ENCODE assay signal across 24 mouse cellular contexts in genomic region chr1:78357415-78357814, GRCm38 (mm10).
"Had no signal": no experiment of that assay in that cellular context is flagged by ENCODE, and none has a peak within 500 bp of the region (broad histone marks: within the 10 kb centered on the region; RNA-seq: fewer than 3 reads in every experiment).

No protein-coding gene starts in this region.

- H3K27ac ChIP-seq: layer of hippocampus, adult 2 months; limb, embryonic 10.5 days; limb, embryonic 13.5 days; liver, embryonic 12.5 days; liver, embryonic 15.5 days; lung, embryonic 15.5 days; midbrain, embryonic 10.5 days; midbrain, embryonic 13.5 days; neural tube, embryonic 13.5 days had no signal

- H3K27me3 ChIP-seq: limb, embryonic 13.5 days; liver, embryonic 12.5 days; liver, embryonic 15.5 days; lung, embryonic 15.5 days; neural tube, embryonic 13.5 days had no signal

- ATAC-seq: liver, embryonic 12.5 days; midbrain, embryonic 13.5 days; midbrain, embryonic 16.5 days had no signal

- DNase-seq: kidney, adult 18-20 months; kidney, postnatal 10 days; layer of hippocampus, adult 9-11 months; liver; lung, adult 18-20 months; lung, postnatal 10 days; lung, postnatal 36 days; right cerebral cortex, postnatal 25 days; spleen, adult 18-20 months; thymus, adult 2 months; thymus, postnatal 14 days; thymus, postnatal 4 days had no signal

- H3K4me1 ChIP-seq: limb, embryonic 10.5 days; limb, embryonic 13.5 days; liver, embryonic 12.5 days; liver, embryonic 15.5 days; megakaryocyte, embryonic 14.5 days; midbrain, embryonic 10.5 days; midbrain, embryonic 13.5 days had no signal

- H3K4me2 ChIP-seq: limb, embryonic 13.5 days; liver, embryonic 12.5 days; liver, embryonic 15.5 days; lung, embryonic 15.5 days; midbrain, embryonic 13.5 days; neural tube, embryonic 13.5 days had no signal

- H3K9ac ChIP-seq: limb, embryonic 13.5 days; liver, embryonic 12.5 days; liver, embryonic 15.5 days; lung, embryonic 15.5 days; midbrain, embryonic 13.5 days; neural tube, embryonic 13.5 days had no signal

- H3K9me3 ChIP-seq: limb, embryonic 10.5 days; limb, embryonic 13.5 days; liver, embryonic 12.5 days; liver, embryonic 15.5 days; lung, embryonic 15.5 days; megakaryocyte, embryonic 14.5 days; midbrain, embryonic 10.5 days; midbrain, embryonic 13.5 days; neural tube, embryonic 13.5 days had no signal

- H3K4me3 ChIP-seq: layer of hippocampus, adult 2 months; limb, embryonic 10.5 days; limb, embryonic 13.5 days; liver, embryonic 12.5 days; liver, embryonic 15.5 days; lung, embryonic 15.5 days; megakaryocyte, embryonic 14.5 days; midbrain, embryonic 10.5 days; midbrain, embryonic 13.5 days; myocyte; neural tube, embryonic 13.5 days had no signal

- H3K36me3 ChIP-seq: limb, embryonic 10.5 days; limb, embryonic 13.5 days; liver, embryonic 12.5 days; liver, embryonic 15.5 days; lung, embryonic 15.5 days; midbrain, embryonic 10.5 days; midbrain, embryonic 13.5 days; neural tube, embryonic 13.5 days had no signal
